15 mouse cellular contexts compared by ENCODE assay signal in genomic region chr1:80033121-80033520, GRCm38 (mm10).
DNase-seq lines count a peak whose midpoint lies in the region; ATAC-seq and TF ChIP-seq lines count a peak whose summit lies in the region.
"Had no signal": no experiment of that assay in that cellular context is flagged by ENCODE, and none has a peak within 500 bp of the region (broad histone marks: within the 10 kb centered on the region; RNA-seq: fewer than 3 reads in every experiment).

No protein-coding gene starts in this region.

- peaks cover 32% of the 10 kb centered on the region for H3K27me3 ChIP-seq in forebrain, embryonic 13.5 days
- H3K27me3 ChIP-seq in forebrain, embryonic 10.5 days (ENCODE audit: poor library complexity, severe bottlenecking): no peaks in the 10 kb centered on the region
- H3K27me3 ChIP-seq in midbrain, embryonic 10.5 days (ENCODE audit: low read depth, poor library complexity, severe bottlenecking): no peaks in the 10 kb centered on the region
- no peaks in the 10 kb centered on the region for H3K27me3 ChIP-seq in midbrain, postnatal 0 days (ENCODE audit: insufficient read depth, low read length)
- H3K27me3 ChIP-seq in hindbrain, embryonic 14.5 days (ENCODE audit: control insufficient read depth, insufficient read depth, low read length): no peaks in the 10 kb centered on the region
- H3K27me3 ChIP-seq in neural tube, embryonic 14.5 days (ENCODE audit: control insufficient read depth, insufficient read depth, low read length): no peaks in the 10 kb centered on the region

- DNase-seq in forebrain, embryonic 10.5 days (ENCODE audit: extremely low spot score, low spot score): no peak
- no peak for DNase-seq in midbrain, embryonic 10.5 days (ENCODE audit: low spot score)
- DNase-seq in midbrain, postnatal 0 days (ENCODE audit: low spot score): no peak
- no peak for DNase-seq in hindbrain, embryonic 14.5 days (ENCODE audit: low spot score)
- no peak for DNase-seq in urinary bladder, postnatal 10 days (ENCODE audit: low spot score)
- no peak for DNase-seq in spleen, adult 12 weeks (ENCODE audit: low spot score)
- DNase-seq: adrenal gland, postnatal 25 days; gastrocnemius, postnatal 14 days; spleen, adult 18-20 months; thymus, adult 18-20 months had no signal

- H3K4me1 ChIP-seq in forebrain, embryonic 13.5 days: peaks cover 16% of the 10 kb centered on the region
- peaks cover 19% of the 10 kb centered on the region for H3K4me1 ChIP-seq in forebrain, embryonic 10.5 days
- peaks cover 17% of the 10 kb centered on the region for H3K4me1 ChIP-seq in midbrain, embryonic 10.5 days
- no peaks in the 10 kb centered on the region for H3K4me1 ChIP-seq in midbrain, postnatal 0 days (ENCODE audit: insufficient read depth, low read length)
- H3K4me1 ChIP-seq in hindbrain, embryonic 14.5 days (replicated peaks; ENCODE audit: control insufficient read depth, insufficient read depth, low read length): 0 out of 2 replicates have a peak, but pooled peaks cover 12% of the 10 kb centered on the region
- 0 out of 2 replicates have a peak, but pooled peaks cover 6% of the 10 kb centered on the region for H3K4me1 ChIP-seq in neural tube, embryonic 14.5 days (ENCODE audit: control insufficient read depth, insufficient read depth, low read length)

- H3K9me3 ChIP-seq in forebrain, embryonic 13.5 days (replicated peaks): no peaks in the 10 kb centered on the region
- H3K9me3 ChIP-seq in forebrain, embryonic 10.5 days: no peaks in the 10 kb centered on the region
- H3K9me3 ChIP-seq in midbrain, embryonic 10.5 days (replicated peaks): no peaks in the 10 kb centered on the region
- no peaks in the 10 kb centered on the region for H3K9me3 ChIP-seq in midbrain, postnatal 0 days (ENCODE audit: low read length)
- H3K9me3 ChIP-seq in hindbrain, embryonic 14.5 days (ENCODE audit: control insufficient read depth, low read length): no peaks in the 10 kb centered on the region
- no peaks in the 10 kb centered on the region for H3K9me3 ChIP-seq in neural tube, embryonic 14.5 days (ENCODE audit: control insufficient read depth, low read length)
- H3K9me3 ChIP-seq: limb, embryonic 10.5 days had no signal

- no peak overlapping the region for H3K27ac ChIP-seq in forebrain, embryonic 13.5 days
- no peak overlapping the region for H3K27ac ChIP-seq in forebrain, embryonic 10.5 days
- 0 out of 2 replicates have a peak overlapping the region, but pooled peaks have one; percentile 17 for H3K27ac ChIP-seq in midbrain, embryonic 10.5 days (replicated peaks)
- H3K27ac ChIP-seq in midbrain, postnatal 0 days (ENCODE audit: low read depth, low read length): no peak overlapping the region
- H3K27ac ChIP-seq in hindbrain, embryonic 14.5 days: peak overlapping the region; percentile 10
- peak overlapping the region; percentile 57 for H3K27ac ChIP-seq in neural tube, embryonic 14.5 days (ENCODE audit: low read depth, low read length)
- H3K27ac ChIP-seq: limb, embryonic 10.5 days had no signal

- 0 out of 2 replicates have a peak overlapping the region, but pooled peaks have one; percentile 21 for H3K9ac ChIP-seq in forebrain, embryonic 13.5 days
- H3K9ac ChIP-seq in midbrain, postnatal 0 days (replicated peaks; ENCODE audit: low read length, poor library complexity, severe bottlenecking): no peak overlapping the region
- H3K9ac ChIP-seq in hindbrain, embryonic 14.5 days: no peak overlapping the region
- H3K9ac ChIP-seq in neural tube, embryonic 14.5 days (replicated peaks; ENCODE audit: low read depth, low read length): no peak overlapping the region

- H3K36me3 ChIP-seq in forebrain, embryonic 13.5 days (ENCODE audit: poor library complexity, severe bottlenecking): no peaks in the 10 kb centered on the region
- H3K36me3 ChIP-seq in forebrain, embryonic 10.5 days (replicated peaks): no peaks in the 10 kb centered on the region
- no peaks in the 10 kb centered on the region for H3K36me3 ChIP-seq in midbrain, embryonic 10.5 days
- H3K36me3 ChIP-seq in midbrain, postnatal 0 days (ENCODE audit: insufficient read depth, low read length): no peaks in the 10 kb centered on the region
- H3K36me3 ChIP-seq in hindbrain, embryonic 14.5 days (replicated peaks; ENCODE audit: control insufficient read depth, insufficient read depth): no peaks in the 10 kb centered on the region
- H3K36me3 ChIP-seq in neural tube, embryonic 14.5 days (ENCODE audit: control insufficient read depth, insufficient read depth, low read length): no peaks in the 10 kb centered on the region
- H3K36me3 ChIP-seq: limb, embryonic 10.5 days had no signal

- no peak overlapping the region for H3K4me3 ChIP-seq in forebrain, embryonic 13.5 days
- H3K4me3 ChIP-seq in forebrain, embryonic 10.5 days: no peak overlapping the region
- no peak overlapping the region for H3K4me3 ChIP-seq in midbrain, embryonic 10.5 days
- H3K4me3 ChIP-seq in midbrain, postnatal 0 days (ENCODE audit: low read depth, low read length): no peak overlapping the region
- no peak overlapping the region for H3K4me3 ChIP-seq in hindbrain, embryonic 14.5 days (replicated peaks; ENCODE audit: low read length)
- H3K4me3 ChIP-seq in neural tube, embryonic 14.5 days (ENCODE audit: low read depth, low read length): no peak overlapping the region
- H3K4me3 ChIP-seq: limb, embryonic 10.5 days; myocyte had no signal

- 0% methylated on average over 2 of the region's 2 CpGs for WGBS in forebrain, embryonic 13.5 days
- WGBS in forebrain, embryonic 10.5 days: 34% methylated on average over 2 of the region's 2 CpGs
- 58% methylated on average over 2 of the region's 2 CpGs for WGBS in midbrain, embryonic 10.5 days
- 20% methylated on average over 2 of the region's 2 CpGs for WGBS in midbrain, postnatal 0 days
- 15% methylated on average over 2 of the region's 2 CpGs for WGBS in hindbrain, embryonic 14.5 days
- 20% methylated on average over 2 of the region's 2 CpGs for WGBS in neural tube, embryonic 14.5 days

- ATAC-seq in forebrain, embryonic 13.5 days: peak; percentile 78
- ATAC-seq in midbrain, postnatal 0 days (ENCODE audit: low FRiP score): no peak
- ATAC-seq in hindbrain, embryonic 14.5 days (ENCODE audit: low FRiP score): peak; percentile 36; the same call in 1 of the 2 replicates
- ATAC-seq in neural tube, embryonic 14.5 days (ENCODE audit: low read depth): peak; percentile 56

- no peak for TF ChIP-seq CTCF in midbrain, postnatal 0 days (IDR thresholded peaks at IDR 0.05)

- H3K4me2 ChIP-seq in forebrain, embryonic 13.5 days: peak overlapping the region; percentile 25
- no peak overlapping the region for H3K4me2 ChIP-seq in midbrain, postnatal 0 days (ENCODE audit: low read depth, low read length, poor library complexity, severe bottlenecking)
- no peak overlapping the region for H3K4me2 ChIP-seq in hindbrain, embryonic 14.5 days (replicated peaks)
- H3K4me2 ChIP-seq in neural tube, embryonic 14.5 days (ENCODE audit: low read depth, low read length): no peak overlapping the region
- H3K4me2 ChIP-seq: heart, embryonic 11.5 days had no signal

Comparison
In these comparisons a context has a peak if more than half of its experiments do, and no peak if none do; other contexts are left out.
1. H3K27ac ChIP-seq: peak in midbrain, embryonic 10.5 days (single experiment), hindbrain, embryonic 14.5 days (single experiment) and neural tube, embryonic 14.5 days (single experiment); none in forebrain, embryonic 13.5 days (single experiment), forebrain, embryonic 10.5 days (single experiment) and midbrain, postnatal 0 days (single experiment).